Comparison of ENCODE assay signal across 8 mouse cellular contexts in the genomic region with DNA sequence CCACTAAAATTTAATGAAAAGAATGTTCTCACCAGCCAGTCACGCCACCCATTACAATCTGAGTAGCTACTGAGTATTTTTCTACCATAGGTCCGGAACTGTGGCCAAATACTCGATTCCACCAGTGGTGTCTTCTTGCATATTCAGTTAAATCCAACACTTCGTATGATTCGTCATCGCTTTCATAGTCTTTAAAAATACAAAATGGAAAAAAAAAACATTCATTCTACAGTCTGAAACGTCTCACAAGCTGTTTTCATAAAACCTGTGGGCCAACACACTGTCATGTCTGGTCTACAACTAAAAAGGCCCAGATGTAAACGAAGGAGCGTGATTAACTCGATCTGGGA. TPM values are rescaled to one million over a fixed set of nuclear protein-coding genes. Genes with fewer than 3 reads are reported as not detected.
DNase-seq lines count a peak whose midpoint lies in the region; ATAC-seq and TF ChIP-seq lines count a peak whose summit lies in the region.

No protein-coding gene starts in this region.

- no peak for DNase-seq in kidney, adult 9 months
- DNase-seq in midbrain, embryonic 14.5 days, result no peak
- no peak for DNase-seq in thymus, postnatal 10 days (ENCODE audit: low spot score in 2 of 2)
- no peak for DNase-seq in adipocyte (ENCODE audit: low spot score)
- no peak for DNase-seq in cerebellum, adult 11-12 months

- TF ChIP-seq POLR2A in bone marrow macrophage, adult 2 months (IDR thresholded peaks at IDR 0.05; ENCODE audit: borderline replicate concordance, low read depth, low read length), result no peak

- no peaks in the 10 kb centered on the region for H3K36me3 ChIP-seq in kidney, embryonic 14.5 days (ENCODE audit: control insufficient read depth, insufficient read depth, low read length)
- no peaks in the 10 kb centered on the region for H3K36me3 ChIP-seq in hindbrain, embryonic 12.5 days
- no peaks in the 10 kb centered on the region for H3K36me3 ChIP-seq in midbrain, embryonic 14.5 days (ENCODE audit: control insufficient read depth, insufficient read depth, low read length)

- peak overlapping the region; percentile 47 for H3K4me3 ChIP-seq in kidney, embryonic 14.5 days (ENCODE audit: low read length)
- H3K4me3 ChIP-seq in bone marrow macrophage, adult 2 months (ENCODE audit: insufficient read depth, low read length), result peak overlapping the region; percentile 80
- H3K4me3 ChIP-seq in hindbrain, embryonic 12.5 days, result peak overlapping the region; percentile 43
- peak overlapping the region; percentile 42 for H3K4me3 ChIP-seq in midbrain, embryonic 14.5 days (replicated peaks; ENCODE audit: low read depth, low read length)

- H3K9ac ChIP-seq in kidney, embryonic 14.5 days (ENCODE audit: low read depth, low read length), result peak overlapping the region; percentile 56; the same call in 1 of the 2 replicates
- H3K9ac ChIP-seq in hindbrain, embryonic 12.5 days, result peak overlapping the region; percentile 54; the same call in 1 of the 2 replicates
- peak overlapping the region; percentile 50 for H3K9ac ChIP-seq in midbrain, embryonic 14.5 days (replicated peaks; ENCODE audit: low read length)

- ATAC-seq in kidney, embryonic 14.5 days (ENCODE audit: low FRiP score, low TSS enrichment), result no peak
- ATAC-seq in hindbrain, embryonic 12.5 days (ENCODE audit: low FRiP score), result no peak
- ATAC-seq in midbrain, embryonic 14.5 days (ENCODE audit: low FRiP score, low TSS enrichment), result no peak

- no peaks in the 10 kb centered on the region for H3K9me3 ChIP-seq in kidney, embryonic 14.5 days (ENCODE audit: control insufficient read depth, low read length)
- no peaks in the 10 kb centered on the region for H3K9me3 ChIP-seq in hindbrain, embryonic 12.5 days (replicated peaks)
- no peaks in the 10 kb centered on the region for H3K9me3 ChIP-seq in midbrain, embryonic 14.5 days (ENCODE audit: control insufficient read depth, low read length)

- H3K27me3 ChIP-seq in kidney, embryonic 14.5 days (ENCODE audit: control insufficient read depth, insufficient read depth, low read length), result no peaks in the 10 kb centered on the region
- no peaks in the 10 kb centered on the region for H3K27me3 ChIP-seq in hindbrain, embryonic 12.5 days
- H3K27me3 ChIP-seq in midbrain, embryonic 14.5 days (ENCODE audit: control insufficient read depth, insufficient read depth, low read length), result no peaks in the 10 kb centered on the region

- peak overlapping the region; percentile 38 for H3K4me2 ChIP-seq in kidney, embryonic 14.5 days (replicated peaks; ENCODE audit: low read depth, low read length)
- peak overlapping the region; percentile 51 for H3K4me2 ChIP-seq in hindbrain, embryonic 12.5 days (replicated peaks)
- H3K4me2 ChIP-seq in midbrain, embryonic 14.5 days (ENCODE audit: low read length), result peak overlapping the region; percentile 54

- TF ChIP-seq CTCF in bone marrow macrophage, adult 2 months (IDR thresholded peaks at IDR 0.05; ENCODE audit: low read depth, low read length), result no peak

- WGBS in kidney, embryonic 14.5 days, result 35% methylated on average over 10 of the region's 10 CpGs
- 26% methylated on average over 10 of the region's 10 CpGs for WGBS in hindbrain, embryonic 12.5 days
- WGBS in midbrain, embryonic 14.5 days, result 21% methylated on average over 10 of the region's 10 CpGs

- peak overlapping the region; percentile 86 for H3K27ac ChIP-seq in kidney, embryonic 14.5 days (ENCODE audit: low read depth, low read length)
- H3K27ac ChIP-seq in bone marrow macrophage, adult 2 months (ENCODE audit: insufficient read depth, low read depth, low read length), result peak overlapping the region; percentile 80
- H3K27ac ChIP-seq in hindbrain, embryonic 12.5 days, result peak overlapping the region; percentile 90
- peak overlapping the region; percentile 92 for H3K27ac ChIP-seq in midbrain, embryonic 14.5 days (replicated peaks; ENCODE audit: low read depth, low read length)

- H3K4me1 ChIP-seq in kidney, embryonic 14.5 days (ENCODE audit: control insufficient read depth, insufficient read depth, low read length), result no peaks in the 10 kb centered on the region
- H3K4me1 ChIP-seq in bone marrow macrophage, adult 2 months (ENCODE audit: control insufficient read depth, insufficient read depth, low read length), result 0 out of 2 replicates have a peak, but pooled peaks cover 2% of the 10 kb centered on the region
- no peaks in the 10 kb centered on the region for H3K4me1 ChIP-seq in hindbrain, embryonic 12.5 days
- no peaks in the 10 kb centered on the region for H3K4me1 ChIP-seq in midbrain, embryonic 14.5 days (ENCODE audit: control insufficient read depth, insufficient read depth, low read length)

RNA-seq across cellular contexts. Expression of a gene that starts 0.9 kb away (rescaled TPM):
- polyA plus RNA-seq in kidney, embryonic 14.5 days (2014; fragmentation: Nextera tagmentation; extraction: Ambion mirVana), result 65.0 and 74.2 TPM in 2 replicates
- polyA plus RNA-seq in bone marrow macrophage, adult 2 months (2012; ENCODE audit: insufficient read depth, insufficient read length, missing spikeins), result 57.5 and 60.2 TPM in 2 replicates
- 60.5 and 67.5 TPM in 2 replicates for polyA plus RNA-seq in hindbrain, embryonic 12.5 days (2016; fragmentation: Nextera tagmentation; extraction: Ambion mirVana)
- polyA plus RNA-seq in midbrain, embryonic 14.5 days (2014; fragmentation: Nextera tagmentation; extraction: Ambion mirVana), result 68.7 and 80.4 TPM in 2 replicates
